Comparison of ENCODE assay signal across 19 mouse cellular contexts in genomic region chr5:136300880-136301279, GRCm38 (mm10).
"Had no signal": no experiment of that assay in that cellular context is flagged by ENCODE, and none has a peak within 500 bp of the region (broad histone marks: within the 10 kb centered on the region; RNA-seq: fewer than 3 reads in every experiment).

No protein-coding gene starts in this region.

- H3K27me3 ChIP-seq: limb, embryonic 12.5 days; megakaryocyte, embryonic 14.5 days; midbrain, embryonic 13.5 days; neural tube, embryonic 12.5 days; neural tube, embryonic 15.5 days had no signal

- H3K4me2 ChIP-seq: limb, embryonic 12.5 days; liver, embryonic 11.5 days; lung, embryonic 14.5 days; midbrain, embryonic 13.5 days; neural tube, embryonic 12.5 days; neural tube, embryonic 15.5 days had no signal

- DNase-seq: kidney, adult 2 months; kidney, postnatal 10 days; kidney, postnatal 36 days; layer of hippocampus, postnatal 36 days; liver, postnatal 0 days; lung, embryonic 14.5 days; thymus, postnatal 36 days had no signal

- H3K4me3 ChIP-seq: left cerebral cortex, adult 2 months; limb, embryonic 12.5 days; megakaryocyte, embryonic 14.5 days; midbrain, embryonic 10.5 days; midbrain, embryonic 13.5 days; neural tube, embryonic 12.5 days; neural tube, embryonic 15.5 days had no signal

- H3K9me3 ChIP-seq: limb, embryonic 12.5 days; megakaryocyte, embryonic 14.5 days; midbrain, embryonic 10.5 days; midbrain, embryonic 13.5 days; neural tube, embryonic 12.5 days; neural tube, embryonic 15.5 days had no signal

- H3K9ac ChIP-seq: limb, embryonic 12.5 days; liver, embryonic 14.5 days; liver, postnatal 0 days; lung, embryonic 14.5 days; midbrain, embryonic 13.5 days; neural tube, embryonic 12.5 days; neural tube, embryonic 15.5 days had no signal

- ATAC-seq: intestine, postnatal 0 days; liver, postnatal 0 days; lung, postnatal 0 days; midbrain, embryonic 13.5 days; midbrain, embryonic 16.5 days had no signal

- H3K27ac ChIP-seq: left cerebral cortex, adult 2 months; limb, embryonic 12.5 days; liver, embryonic 14.5 days; midbrain, embryonic 10.5 days; midbrain, embryonic 13.5 days; neural tube, embryonic 12.5 days; neural tube, embryonic 15.5 days had no signal

- H3K4me1 ChIP-seq: limb, embryonic 12.5 days; megakaryocyte, embryonic 14.5 days; midbrain, embryonic 10.5 days; neural tube, embryonic 12.5 days had no signal
